Mouse (Mus musculus): ENCODE measurements around the gene Cux1. TPM values are rescaled to one million over a fixed set of nuclear protein-coding genes. Genes with fewer than 3 reads are reported as not detected.

The Cux1 gene
- total RNA-seq, 1 experiment from 2014 or later, result 172 TPM

DNA sequence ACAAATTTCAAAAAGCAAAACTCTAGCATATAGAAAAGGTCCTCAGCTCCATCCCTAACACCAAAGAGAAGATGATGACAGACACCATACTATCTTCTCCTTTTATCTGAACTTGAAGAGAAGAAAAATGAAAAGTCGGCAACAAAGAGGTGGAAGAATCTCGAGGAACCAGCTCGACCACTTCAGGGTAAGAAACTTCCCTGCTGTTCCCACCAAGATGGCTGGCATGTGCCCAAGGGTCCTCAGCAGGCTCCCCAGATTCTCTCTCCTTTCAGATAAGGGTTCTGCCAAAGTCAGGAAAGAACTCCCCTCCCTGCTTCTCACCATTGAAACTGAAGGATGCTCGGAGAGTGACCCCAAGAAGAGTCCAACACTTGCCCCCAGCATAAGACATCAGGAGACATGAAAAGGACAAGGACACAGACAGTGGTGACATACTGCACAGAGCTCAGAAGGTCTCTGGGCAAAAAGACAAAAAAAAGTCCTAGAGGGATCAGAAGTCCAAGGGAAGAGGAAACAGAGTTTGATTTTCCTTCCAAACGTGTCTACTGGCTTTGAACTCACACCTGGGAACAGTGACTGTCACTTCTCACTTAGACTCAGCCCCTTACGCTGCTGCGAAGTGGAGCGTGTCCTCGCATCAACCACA, 41.3 kb downstream of the Cux1 start:
- no peak for ATAC-seq (replicated peaks in 1 of 2; ENCODE audit: insufficient read depth in 1 of 2, low FRiP score in 2 of 2, low TSS enrichment in 1 of 2, low read depth in 1 of 2, poor library complexity in 2 of 2, severe bottlenecking in 2 of 2)

DNA sequence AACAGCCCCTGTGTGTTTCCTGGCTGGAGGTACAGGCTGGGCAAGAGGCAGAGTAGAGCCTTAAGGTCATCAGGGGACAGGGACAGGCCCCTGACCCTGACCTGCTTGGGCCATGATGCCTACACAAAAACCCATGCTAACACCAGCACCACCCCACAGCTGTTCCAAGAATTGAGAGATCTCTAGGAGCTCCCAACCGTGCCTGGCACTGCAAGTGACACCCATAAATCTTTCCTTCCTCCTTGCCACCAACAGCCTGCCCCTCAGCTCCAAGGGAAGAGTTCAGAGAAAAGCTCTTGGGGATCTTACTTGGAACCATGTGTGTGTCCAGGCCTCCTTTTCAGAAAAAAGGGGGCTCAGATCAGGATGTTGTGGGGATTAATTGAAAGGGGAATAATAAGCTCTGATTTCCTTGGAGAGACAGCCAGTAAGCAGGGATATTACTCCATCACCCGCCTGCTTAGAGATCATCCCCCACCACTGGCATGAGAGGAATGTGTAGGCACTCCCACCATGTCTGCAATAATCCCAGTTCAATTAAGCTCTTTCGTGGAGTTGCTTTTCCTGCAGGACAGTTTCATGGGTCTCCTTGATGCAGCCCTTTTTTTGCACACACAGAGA, 44.3 kb downstream of the Cux1 start:
- ATAC-seq (replicated peaks in 1 of 2; ENCODE audit: insufficient read depth in 1 of 2, low FRiP score in 2 of 2, low TSS enrichment in 1 of 2, low read depth in 1 of 2, poor library complexity in 2 of 2, severe bottlenecking in 2 of 2), result peak; percentile 19 to 49; a peak in 1 of 4 replicates

DNA sequence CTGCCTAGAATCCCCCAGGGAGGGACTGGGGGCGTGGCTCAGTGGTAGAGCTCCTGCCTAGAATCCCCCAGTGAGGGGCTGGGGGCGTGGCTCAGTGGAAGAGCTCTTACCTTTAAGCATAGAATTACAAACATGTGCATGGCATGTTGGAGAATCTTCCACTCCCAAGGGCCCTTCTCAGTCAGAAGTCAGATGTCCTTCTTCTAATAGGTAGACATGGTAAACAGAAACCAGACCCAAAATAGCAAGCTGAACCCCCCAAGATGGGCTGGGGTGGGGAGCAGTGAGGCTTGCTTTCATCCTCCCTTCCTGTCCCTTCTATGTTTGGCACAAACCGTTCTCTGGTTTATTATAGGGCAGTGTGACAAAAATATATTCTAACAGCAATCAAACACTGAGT, 45.6 kb downstream of the Cux1 start:
- ATAC-seq (replicated peaks in 1 of 2; ENCODE audit: insufficient read depth in 1 of 2, low FRiP score in 2 of 2, low TSS enrichment in 1 of 2, low read depth in 1 of 2, poor library complexity in 2 of 2, severe bottlenecking in 2 of 2), result no peak

DNA sequence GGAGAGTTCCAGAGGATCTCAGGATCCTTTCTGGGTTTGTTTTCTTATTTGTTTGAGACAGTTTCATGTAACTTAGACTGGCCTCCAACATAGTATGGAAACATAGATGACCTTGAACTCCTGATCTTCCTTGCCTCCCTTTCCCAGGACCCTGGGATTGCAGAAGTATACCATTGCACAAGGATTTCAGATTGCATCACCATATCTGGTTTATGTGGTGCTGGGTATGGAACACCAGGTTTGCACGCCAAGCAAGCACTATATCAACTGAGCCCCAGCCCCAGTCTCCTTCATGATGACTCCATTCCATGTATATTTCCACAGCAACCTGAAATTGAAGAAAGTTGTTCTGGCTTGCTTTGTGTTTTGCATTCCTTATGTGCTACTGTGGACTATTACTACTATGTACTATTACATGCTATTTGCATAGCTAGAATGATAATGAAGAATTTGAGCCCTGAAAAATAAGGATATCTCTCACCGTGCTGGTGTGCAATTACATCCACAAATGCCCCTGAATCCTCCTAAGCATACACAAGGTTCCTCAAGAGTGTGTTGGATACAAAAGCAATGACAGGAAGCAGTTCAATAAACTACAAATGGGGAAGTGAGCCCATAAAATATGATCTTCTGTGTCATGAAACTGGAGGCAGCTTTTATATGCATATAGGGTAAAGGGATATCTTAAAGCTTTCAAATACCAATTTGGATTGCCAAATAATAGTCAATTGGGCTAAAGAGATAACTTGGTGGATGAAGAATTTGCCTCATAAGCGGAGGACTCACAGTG, 48.4 kb downstream of the Cux1 start:
- peak; percentile 34; a peak in 1 of 4 replicates for ATAC-seq (replicated peaks in 1 of 2; ENCODE audit: insufficient read depth in 1 of 2, low FRiP score in 2 of 2, low TSS enrichment in 1 of 2, low read depth in 1 of 2, poor library complexity in 2 of 2, severe bottlenecking in 2 of 2)

DNA sequence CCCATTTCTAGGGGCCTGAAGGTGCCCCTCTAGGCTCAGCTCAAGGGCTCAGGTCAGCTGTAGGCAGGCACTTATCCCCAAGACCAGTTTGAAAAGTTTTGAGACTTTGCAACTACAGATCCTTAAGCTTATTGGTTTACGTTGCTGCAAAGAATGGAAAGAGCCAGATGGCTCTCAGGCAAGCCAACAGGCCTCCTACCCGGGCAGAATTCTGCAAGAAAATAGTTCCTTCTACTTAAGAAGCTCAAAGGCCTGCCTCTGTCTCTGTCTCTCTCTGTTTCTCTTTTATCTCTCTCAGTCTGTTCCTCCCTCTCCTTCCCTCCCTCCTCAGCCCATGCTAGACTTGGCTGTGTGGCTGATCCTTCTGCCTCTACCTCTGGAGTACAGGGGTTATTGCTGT, 49.8 kb downstream of the Cux1 start:
- no peak for ATAC-seq (replicated peaks in 1 of 2; ENCODE audit: insufficient read depth in 1 of 2, low FRiP score in 2 of 2, low TSS enrichment in 1 of 2, low read depth in 1 of 2, poor library complexity in 2 of 2, severe bottlenecking in 2 of 2)

DNA sequence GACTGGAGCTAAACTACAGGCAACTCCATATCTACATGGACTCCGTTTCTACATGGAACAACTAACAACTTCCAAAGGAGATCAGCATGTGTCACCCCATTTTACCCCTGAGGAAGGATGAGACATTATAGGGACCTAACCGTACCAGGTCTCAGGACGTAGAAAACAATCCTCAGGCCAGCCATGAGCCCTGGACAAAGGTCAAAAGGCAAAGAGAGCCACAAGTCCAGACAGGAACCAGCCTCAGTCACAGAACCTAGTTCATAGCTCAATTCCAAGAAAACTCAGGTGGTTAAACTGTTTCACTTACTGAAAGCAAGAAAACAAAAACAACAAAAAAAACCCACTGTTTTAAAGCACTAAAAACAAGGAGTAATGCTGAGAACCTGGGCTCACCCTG, 50.7 kb downstream of the Cux1 start:
- ATAC-seq (replicated peaks in 1 of 2; ENCODE audit: insufficient read depth in 1 of 2, low FRiP score in 2 of 2, low TSS enrichment in 1 of 2, low read depth in 1 of 2, poor library complexity in 2 of 2, severe bottlenecking in 2 of 2), result no peak

DNA sequence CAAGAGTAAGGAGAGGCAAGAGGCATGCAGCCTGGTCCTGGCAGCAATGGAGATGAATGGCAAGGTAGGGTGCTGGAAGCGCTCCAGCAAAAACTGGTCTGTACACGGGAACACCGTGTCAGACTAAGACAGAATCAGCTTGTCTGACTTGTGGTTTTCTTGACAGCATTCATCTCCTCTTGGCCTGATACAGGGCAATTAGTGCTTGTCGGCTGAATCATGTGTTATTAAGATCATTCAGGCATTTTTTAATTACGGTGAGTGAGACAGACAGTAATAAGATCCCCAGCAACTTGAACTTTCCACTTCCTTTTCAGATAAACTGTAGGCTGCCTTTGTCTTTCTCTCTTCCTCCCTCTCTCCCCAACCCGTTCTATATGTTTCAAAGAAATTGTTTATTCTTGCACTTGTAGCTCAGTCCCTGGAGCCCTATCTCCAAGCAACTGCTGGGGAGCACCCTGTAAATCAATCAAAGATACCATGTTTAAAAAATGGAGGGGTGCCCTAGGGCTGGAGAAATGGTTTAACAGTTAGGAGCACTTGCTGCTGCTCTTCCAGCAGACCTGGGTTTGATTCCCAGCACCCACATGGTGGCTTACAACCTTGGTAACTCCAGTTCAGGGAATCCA, 53.1 kb downstream of the Cux1 start:
- no peak for ATAC-seq (replicated peaks in 1 of 2; ENCODE audit: insufficient read depth in 1 of 2, low FRiP score in 2 of 2, low TSS enrichment in 1 of 2, low read depth in 1 of 2, poor library complexity in 2 of 2, severe bottlenecking in 2 of 2)

DNA sequence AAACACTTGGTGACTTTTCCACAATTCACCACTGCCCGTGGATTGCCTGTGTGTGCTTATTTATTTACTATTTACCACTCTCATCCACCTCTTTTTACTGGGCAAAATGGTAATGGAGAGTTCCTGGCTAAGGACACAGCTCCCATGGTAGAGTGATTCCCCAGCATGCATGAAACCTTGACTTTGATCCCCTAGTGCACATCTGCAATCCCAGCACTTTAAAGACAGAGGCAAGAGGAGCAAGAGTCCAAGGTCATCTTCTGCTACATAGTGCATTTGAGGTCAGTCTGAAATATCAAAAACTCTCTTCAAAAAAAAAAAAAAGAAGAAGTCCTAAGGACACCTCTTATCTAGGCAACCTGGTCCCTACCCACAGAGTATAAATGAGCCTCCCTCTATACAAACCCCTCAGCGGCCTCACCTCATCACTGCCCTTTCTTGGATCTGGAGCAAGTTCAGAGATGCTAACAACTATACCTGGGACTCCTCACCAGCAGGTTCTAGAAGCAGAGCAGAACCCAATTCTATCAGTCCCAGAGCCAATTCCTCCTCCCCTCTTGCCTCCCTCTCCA, 55.1 kb downstream of the Cux1 start:
- ATAC-seq (replicated peaks in 1 of 2; ENCODE audit: insufficient read depth in 1 of 2, low FRiP score in 2 of 2, low TSS enrichment in 1 of 2, low read depth in 1 of 2, poor library complexity in 2 of 2, severe bottlenecking in 2 of 2), result no peak

DNA sequence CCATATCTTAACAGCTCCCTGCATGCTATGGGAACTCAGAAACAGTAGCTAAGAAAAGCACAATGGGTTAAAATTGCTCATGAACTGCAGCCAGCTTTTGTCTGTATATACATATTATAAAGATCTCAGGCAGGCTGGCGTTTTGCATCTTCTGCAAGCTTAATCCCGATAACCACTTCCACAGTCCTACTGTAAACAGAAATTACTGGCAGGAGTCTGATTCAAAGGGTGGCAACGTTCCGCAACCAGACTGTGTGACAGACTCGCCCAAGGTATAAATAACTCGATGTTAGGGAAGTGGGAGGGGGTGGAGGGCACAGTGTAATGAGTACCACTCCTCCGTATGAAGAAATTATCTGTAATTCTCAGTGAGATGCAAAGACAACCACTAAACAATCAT, 55.9 kb downstream of the Cux1 start:
- no peak for ATAC-seq (replicated peaks in 1 of 2; ENCODE audit: insufficient read depth in 1 of 2, low FRiP score in 2 of 2, low TSS enrichment in 1 of 2, low read depth in 1 of 2, poor library complexity in 2 of 2, severe bottlenecking in 2 of 2)

DNA sequence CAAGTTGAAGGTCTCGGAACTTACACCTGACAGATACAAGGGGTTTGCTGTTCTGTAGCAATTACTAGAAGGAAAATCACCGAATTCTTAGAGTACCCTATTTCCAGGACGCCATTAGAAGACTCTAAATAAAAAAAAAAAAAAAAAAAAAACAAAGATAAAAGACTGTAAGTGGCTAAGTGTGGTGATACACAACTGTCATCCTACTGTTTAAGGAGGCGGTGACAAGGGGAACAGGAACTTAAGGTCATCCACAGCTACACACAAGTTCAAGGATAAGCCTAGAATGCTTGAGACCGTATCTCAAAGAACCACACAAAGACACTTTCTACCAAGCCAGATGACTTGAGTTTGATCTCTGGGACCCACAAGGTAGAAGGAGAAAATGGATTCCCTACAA, 56.7 kb downstream of the Cux1 start:
- no peak for ATAC-seq (replicated peaks in 1 of 2; ENCODE audit: insufficient read depth in 1 of 2, low FRiP score in 2 of 2, low TSS enrichment in 1 of 2, low read depth in 1 of 2, poor library complexity in 2 of 2, severe bottlenecking in 2 of 2)

DNA sequence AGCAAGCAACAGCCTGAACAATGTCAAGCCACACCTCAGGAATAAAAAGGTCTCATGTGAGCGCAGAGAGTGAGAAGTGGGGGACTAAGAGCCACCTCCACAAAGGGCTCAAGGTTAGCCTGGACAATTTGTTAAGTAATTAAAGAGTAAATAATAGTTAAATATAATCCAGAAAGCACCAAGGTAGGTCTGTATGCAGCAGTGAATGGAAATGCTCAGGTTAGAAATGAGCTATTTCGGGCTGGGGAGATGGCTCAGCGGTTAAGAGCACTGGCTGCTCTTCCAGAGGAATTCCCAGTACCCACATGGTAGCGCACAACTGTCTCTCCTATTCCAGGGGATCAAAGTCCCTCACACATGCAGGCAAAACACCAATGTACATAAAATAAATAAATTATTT, 59.7 kb downstream of the Cux1 start:
- no peak for ATAC-seq (replicated peaks in 1 of 2; ENCODE audit: insufficient read depth in 1 of 2, low FRiP score in 2 of 2, low TSS enrichment in 1 of 2, low read depth in 1 of 2, poor library complexity in 2 of 2, severe bottlenecking in 2 of 2)

DNA sequence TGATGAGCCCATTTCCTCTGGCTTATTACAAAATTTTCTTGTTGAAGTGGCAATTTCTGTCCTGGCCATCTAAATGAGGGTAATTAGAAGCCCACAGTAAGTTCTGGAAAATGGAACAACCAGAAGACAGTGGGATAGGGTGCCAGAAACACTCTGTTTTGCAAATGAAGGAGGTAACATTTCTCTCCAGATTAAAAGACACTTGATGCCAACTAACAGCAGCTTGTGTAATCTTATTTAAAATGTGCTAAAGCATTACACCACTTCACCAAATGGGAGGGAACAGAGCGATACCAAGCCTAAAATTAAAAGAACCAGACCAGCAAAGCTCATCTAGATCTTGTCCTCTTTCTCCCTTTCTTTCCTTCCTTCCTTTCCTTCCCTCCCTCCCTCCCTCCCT, 61.0 kb downstream of the Cux1 start:
- ATAC-seq (replicated peaks in 1 of 2; ENCODE audit: insufficient read depth in 1 of 2, low FRiP score in 2 of 2, low TSS enrichment in 1 of 2, low read depth in 1 of 2, poor library complexity in 2 of 2, severe bottlenecking in 2 of 2), result no peak

DNA sequence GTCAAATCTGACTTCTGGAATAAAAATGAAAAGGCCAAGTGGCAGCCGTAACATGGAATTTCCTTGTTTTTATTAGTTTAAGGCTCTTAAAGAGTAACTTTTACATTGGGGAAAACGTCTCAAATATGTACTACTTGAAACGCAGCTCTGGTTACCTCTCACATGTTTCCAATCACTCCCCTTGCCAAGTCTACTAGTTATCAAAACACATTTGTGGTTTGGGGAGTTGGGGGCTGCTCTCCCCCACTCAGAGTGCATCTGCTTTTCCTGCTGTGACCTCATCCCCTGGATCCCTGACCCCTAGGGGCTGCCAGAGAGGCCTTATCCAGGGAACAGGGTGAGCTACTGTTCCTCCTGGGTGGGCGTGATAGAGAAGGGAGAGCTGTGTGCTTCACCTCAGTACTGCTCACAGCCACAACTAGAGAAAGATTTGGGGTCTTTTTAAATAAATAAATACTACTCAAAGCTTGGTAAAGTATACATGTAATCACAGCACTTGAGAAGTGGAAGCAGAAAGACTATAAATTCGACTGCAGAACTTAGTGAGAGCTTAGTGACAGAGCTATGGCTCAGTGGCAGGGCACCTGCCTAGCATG, 64.7 kb downstream of the Cux1 start:
- no peak for ATAC-seq (replicated peaks in 1 of 2; ENCODE audit: insufficient read depth in 1 of 2, low FRiP score in 2 of 2, low TSS enrichment in 1 of 2, low read depth in 1 of 2, poor library complexity in 2 of 2, severe bottlenecking in 2 of 2)

DNA sequence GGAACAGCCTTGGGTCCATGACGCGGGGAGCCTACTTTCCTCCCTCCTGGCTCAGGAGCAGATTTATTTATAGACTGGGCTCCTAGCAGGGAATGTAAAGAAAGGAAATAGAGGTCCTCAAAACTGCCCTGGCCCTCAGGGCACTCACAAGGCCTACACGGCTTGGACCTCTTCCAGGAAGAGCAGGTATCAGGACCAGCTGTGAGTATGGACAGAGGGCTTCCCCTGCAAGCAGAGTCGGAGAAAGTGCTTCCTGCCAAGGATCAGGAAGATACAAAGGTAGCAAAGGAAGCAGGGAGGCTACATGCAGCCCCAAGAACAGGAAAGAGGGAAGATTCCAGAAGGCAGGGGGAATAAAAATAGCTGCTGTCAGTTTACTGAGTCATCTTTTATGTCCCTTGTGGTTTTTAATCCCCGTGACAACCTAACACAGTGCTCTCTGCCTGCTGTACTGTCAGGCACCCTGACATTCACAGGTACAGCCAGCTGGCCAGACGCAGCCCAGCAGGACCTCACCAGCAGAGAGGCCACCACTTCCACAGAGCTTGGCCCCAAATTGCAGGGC, 66.9 kb downstream of the Cux1 start:
- ATAC-seq (replicated peaks in 1 of 2; ENCODE audit: insufficient read depth in 1 of 2, low FRiP score in 2 of 2, low TSS enrichment in 1 of 2, low read depth in 1 of 2, poor library complexity in 2 of 2, severe bottlenecking in 2 of 2), result peak; percentile 12 to 34

DNA sequence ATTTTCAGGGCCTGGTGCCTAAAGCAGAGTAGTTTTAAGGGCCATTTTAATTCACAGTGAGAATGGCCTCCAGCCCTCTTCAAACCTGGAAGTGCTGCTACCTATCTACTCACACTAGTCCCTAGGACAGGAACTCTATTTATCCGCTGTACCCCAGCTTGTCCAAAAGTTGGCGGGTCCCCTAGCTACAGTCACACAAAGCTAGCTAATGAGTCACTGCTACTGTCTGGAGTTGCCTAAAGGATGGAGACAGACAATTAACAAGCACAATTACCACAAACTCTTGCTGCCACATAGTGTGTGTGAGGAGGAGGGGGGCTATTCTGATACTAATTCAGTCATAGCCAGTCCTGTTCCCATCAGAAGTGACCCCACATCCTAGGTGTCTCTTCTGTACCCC, 68.0 kb downstream of the Cux1 start:
- no peak for ATAC-seq (replicated peaks in 1 of 2; ENCODE audit: insufficient read depth in 1 of 2, low FRiP score in 2 of 2, low TSS enrichment in 1 of 2, low read depth in 1 of 2, poor library complexity in 2 of 2, severe bottlenecking in 2 of 2)

DNA sequence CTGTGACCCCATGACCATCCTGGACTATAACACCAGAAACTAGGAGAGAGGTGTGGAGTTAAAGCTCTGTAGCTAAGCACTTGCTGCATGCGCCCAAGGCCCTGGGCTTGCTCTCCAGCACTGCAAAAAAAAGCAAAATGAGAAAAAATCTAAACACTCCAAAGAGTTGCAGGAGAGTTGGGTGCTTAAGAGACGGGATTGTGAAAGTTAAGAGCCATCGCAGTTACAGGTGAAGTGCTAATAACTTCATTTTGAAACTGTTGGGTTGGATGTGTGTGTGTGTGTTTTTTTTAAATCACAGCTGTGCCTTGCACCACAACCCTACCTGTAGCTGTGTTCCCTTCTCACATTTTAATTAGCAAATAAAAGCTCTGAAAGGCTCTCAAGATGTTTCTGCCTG, 68.5 kb downstream of the Cux1 start:
- ATAC-seq (replicated peaks in 1 of 2; ENCODE audit: insufficient read depth in 1 of 2, low FRiP score in 2 of 2, low TSS enrichment in 1 of 2, low read depth in 1 of 2, poor library complexity in 2 of 2, severe bottlenecking in 2 of 2), result no peak

DNA sequence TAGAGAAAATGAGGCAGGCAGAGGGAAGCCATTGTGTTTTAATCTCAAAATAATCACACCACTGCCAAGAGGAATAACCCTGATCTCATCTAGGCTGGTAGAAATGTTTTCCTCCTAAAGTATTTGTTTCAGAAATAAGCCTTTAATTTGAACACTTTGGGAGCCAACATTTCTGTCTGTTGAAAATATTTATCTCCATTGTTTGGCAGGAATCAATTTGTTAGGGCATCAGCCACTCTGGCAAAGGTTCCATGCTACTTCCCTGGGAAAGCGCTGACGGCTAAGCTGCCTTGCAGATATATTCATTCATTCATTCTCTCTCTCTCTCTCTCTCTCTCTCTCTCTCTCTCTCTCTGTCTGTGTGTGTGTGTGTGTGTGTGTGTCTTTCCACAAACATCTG, 70.0 kb downstream of the Cux1 start:
- ATAC-seq (replicated peaks in 1 of 2; ENCODE audit: insufficient read depth in 1 of 2, low FRiP score in 2 of 2, low TSS enrichment in 1 of 2, low read depth in 1 of 2, poor library complexity in 2 of 2, severe bottlenecking in 2 of 2), result no peak
